Mouse (Mus musculus): ENCODE measurements at regions not wholly inside any gene's neighbourhood (a gene's known extent, or its start where the extent isn't known, plus 50 kb on each side); places are given as distances from the start of the nearest gene placed in this dataset.

GRCm38 (mm10) chr8:27677143-27678106 is 230.0 kb downstream of the Poteg start:
- Histone ChIP-seq H3K4me3 (ENCODE audit: low read length) (no peak overlapping the region), H3K27me3 (replicated peaks; ENCODE audit: control insufficient read depth, insufficient read depth, low read length) (no peaks in the 10 kb centered on the region), H3K4me2 (ENCODE audit: low read depth, low read length) (no peak overlapping the region), H3K9me3 (ENCODE audit: control insufficient read depth, low read length) (no peaks in the 10 kb centered on the region), H3K36me3 (ENCODE audit: control insufficient read depth, insufficient read depth, low read length) (no peaks in the 10 kb centered on the region), H3K9ac (ENCODE audit: low read depth, low read length) (no peak overlapping the region), H3K27ac (ENCODE audit: low read length) (no peak overlapping the region), H3K4me1 (ENCODE audit: control insufficient read depth, insufficient read depth, low read length) (no peaks in the 10 kb centered on the region)
- WGBS = 34% methylated on average over 13 of the region's 13 CpGs
- ATAC-seq = no peak

GRCm38 (mm10) chr8:27679164-27679563 is 231.7 kb downstream of the Poteg start:
- Histone ChIP-seq H3K4me1 (ENCODE audit: control insufficient read depth, insufficient read depth, low read length) (no peaks in the 10 kb centered on the region), H3K9ac (ENCODE audit: low read depth, low read length) (no peak overlapping the region), H3K36me3 (ENCODE audit: control insufficient read depth, insufficient read depth, low read length) (no peaks in the 10 kb centered on the region), H3K27me3 (replicated peaks; ENCODE audit: control insufficient read depth, insufficient read depth, low read length) (no peaks in the 10 kb centered on the region), H3K4me2 (ENCODE audit: low read depth, low read length) (no peak overlapping the region), H3K27ac (ENCODE audit: low read length) (no peak overlapping the region), H3K9me3 (ENCODE audit: control insufficient read depth, low read length) (no peaks in the 10 kb centered on the region), H3K4me3 (ENCODE audit: low read length) (no peak overlapping the region)
- WGBS = 2% methylated on average over 2 of the region's 2 CpGs
- 0 out of 2 replicates have a peak, but pooled peaks have one; percentile 46 for ATAC-seq

- Histone ChIP-seq H3K4me2 (ENCODE audit: low read depth, low read length) (no peak overlapping the region), H3K9me3 (ENCODE audit: control insufficient read depth, low read length) (no peaks in the 10 kb centered on the region), H3K27me3 (replicated peaks; ENCODE audit: control insufficient read depth, insufficient read depth, low read length) (no peaks in the 10 kb centered on the region), H3K4me1 (ENCODE audit: control insufficient read depth, insufficient read depth, low read length) (no peaks in the 10 kb centered on the region), H3K36me3 (ENCODE audit: control insufficient read depth, insufficient read depth, low read length) (no peaks in the 10 kb centered on the region), H3K27ac (ENCODE audit: low read length) (no peak overlapping the region), H3K4me3 (ENCODE audit: low read length) (no peak overlapping the region), H3K9ac (ENCODE audit: low read depth, low read length) (no peak overlapping the region)
- ATAC-seq = no peak
- WGBS = 73% methylated on average over 6 of the region's 6 CpGs
These were observed 274.5 kb downstream of the Poteg start for GRCm38 (mm10) chr8:27721988-27722387.

DNA sequence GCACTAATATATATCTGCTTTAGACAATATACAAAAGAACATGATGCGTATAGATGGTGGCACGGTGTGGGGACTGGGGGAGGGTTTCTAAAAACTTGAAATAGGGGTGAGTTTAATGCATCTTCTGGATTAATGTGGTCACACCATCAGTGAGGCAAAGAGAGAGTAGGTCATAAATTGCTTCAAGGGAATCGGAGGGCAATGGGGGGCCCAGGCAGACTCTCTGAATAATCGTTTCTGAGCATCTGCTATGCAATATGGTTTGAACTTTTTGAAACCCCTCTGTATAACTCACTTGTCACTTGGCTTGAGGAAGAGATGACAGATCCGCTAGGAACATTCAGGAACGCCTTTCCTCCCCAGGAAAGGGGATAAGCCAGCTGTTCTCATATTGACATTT is 322.8 kb downstream of the Poteg start:
- no peak overlapping the region for H3K4me2 ChIP-seq (ENCODE audit: low read depth, low read length)

DNA sequence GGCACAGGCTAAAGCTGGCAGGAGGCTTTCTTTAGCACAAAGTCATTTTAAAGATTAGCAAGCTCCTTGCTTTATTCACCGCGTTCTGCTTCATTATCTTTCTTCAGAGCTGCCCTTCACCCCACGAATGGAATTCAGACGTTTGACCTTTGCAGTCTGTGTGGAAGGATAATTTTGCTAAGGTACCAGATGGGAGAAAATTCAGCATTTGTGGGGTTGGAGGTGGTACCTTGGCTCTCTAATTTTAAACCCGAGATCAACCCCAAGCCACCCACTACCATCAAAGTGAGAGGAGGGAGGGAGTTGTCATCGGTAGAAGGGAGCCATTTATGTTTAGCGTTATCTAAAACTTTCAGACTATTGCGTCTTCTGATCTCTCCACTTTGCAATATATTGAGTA is 323.3 kb downstream of the Poteg start:
- Histone ChIP-seq H3K36me3 (ENCODE audit: control insufficient read depth, insufficient read depth, low read length) (no peaks in the 10 kb centered on the region), H3K4me3 (ENCODE audit: low read length) (no peak overlapping the region), H3K4me1 (ENCODE audit: control insufficient read depth, insufficient read depth, low read length) (no peaks in the 10 kb centered on the region), H3K4me2 (ENCODE audit: low read depth, low read length) (no peak overlapping the region), H3K9ac (ENCODE audit: low read depth, low read length) (no peak overlapping the region), H3K27ac (ENCODE audit: low read length) (no peak overlapping the region), H3K27me3 (replicated peaks; ENCODE audit: control insufficient read depth, insufficient read depth, low read length) (no peaks in the 10 kb centered on the region), H3K9me3 (ENCODE audit: control insufficient read depth, low read length) (no peaks in the 10 kb centered on the region)
- WGBS = 71% methylated on average over 8 of the region's 8 CpGs
- ATAC-seq = no peak

More for the DNA sequence above, 322.8 kb downstream of the Poteg start:
- Histone ChIP-seq H3K4me3 (ENCODE audit: low read length) (no peak overlapping the region), H3K9me3 (ENCODE audit: control insufficient read depth, low read length) (no peaks in the 10 kb centered on the region), H3K27ac (ENCODE audit: low read length) (no peak overlapping the region), H3K36me3 (ENCODE audit: control insufficient read depth, insufficient read depth, low read length) (no peaks in the 10 kb centered on the region), H3K27me3 (replicated peaks; ENCODE audit: control insufficient read depth, insufficient read depth, low read length) (no peaks in the 10 kb centered on the region), H3K9ac (ENCODE audit: low read depth, low read length) (no peak overlapping the region), H3K4me1 (ENCODE audit: control insufficient read depth, insufficient read depth, low read length) (no peaks in the 10 kb centered on the region)
- WGBS = 78% methylated on average over 6 of the region's 6 CpGs
- no peak for ATAC-seq

- Histone ChIP-seq H3K27me3 (replicated peaks; ENCODE audit: control insufficient read depth, insufficient read depth, low read length) (no peaks in the 10 kb centered on the region), H3K9me3 (ENCODE audit: control insufficient read depth, low read length) (no peaks in the 10 kb centered on the region), H3K4me3 (ENCODE audit: low read length) (no peak overlapping the region), H3K4me2 (ENCODE audit: low read depth, low read length) (no peak overlapping the region), H3K9ac (ENCODE audit: low read depth, low read length) (no peak overlapping the region), H3K36me3 (ENCODE audit: control insufficient read depth, insufficient read depth, low read length) (no peaks in the 10 kb centered on the region), H3K27ac (ENCODE audit: low read length) (no peak overlapping the region), H3K4me1 (ENCODE audit: control insufficient read depth, insufficient read depth, low read length) (no peaks in the 10 kb centered on the region)
- no peak for ATAC-seq
These were observed 323.8 kb downstream of the Poteg start for GRCm38 (mm10) chr8:27771250-27771649.

- no peak overlapping the region for H3K4me3 ChIP-seq (ENCODE audit: low read length)
- 48% methylated on average over 3 of the region's 3 CpGs for WGBS
- H3K4me2 ChIP-seq (ENCODE audit: low read depth, low read length) = no peak overlapping the region
- no peak overlapping the region for H3K9ac ChIP-seq (ENCODE audit: low read depth, low read length)
- no peaks in the 10 kb centered on the region for H3K27me3 ChIP-seq (replicated peaks; ENCODE audit: control insufficient read depth, insufficient read depth, low read length)
- H3K36me3 ChIP-seq (ENCODE audit: control insufficient read depth, insufficient read depth, low read length) = no peaks in the 10 kb centered on the region
- H3K27ac ChIP-seq (ENCODE audit: low read length) = no peak overlapping the region
- no peaks in the 10 kb centered on the region for H3K4me1 ChIP-seq (ENCODE audit: control insufficient read depth, insufficient read depth, low read length)
- H3K9me3 ChIP-seq (ENCODE audit: control insufficient read depth, low read length) = no peaks in the 10 kb centered on the region
- ATAC-seq = peak; percentile 98
These were observed 331.5 kb downstream of the Poteg start for GRCm38 (mm10) chr8:27778982-27779381.

Measured in intestine, embryonic 16.5 days (tissue).